In the genomic region with DNA sequence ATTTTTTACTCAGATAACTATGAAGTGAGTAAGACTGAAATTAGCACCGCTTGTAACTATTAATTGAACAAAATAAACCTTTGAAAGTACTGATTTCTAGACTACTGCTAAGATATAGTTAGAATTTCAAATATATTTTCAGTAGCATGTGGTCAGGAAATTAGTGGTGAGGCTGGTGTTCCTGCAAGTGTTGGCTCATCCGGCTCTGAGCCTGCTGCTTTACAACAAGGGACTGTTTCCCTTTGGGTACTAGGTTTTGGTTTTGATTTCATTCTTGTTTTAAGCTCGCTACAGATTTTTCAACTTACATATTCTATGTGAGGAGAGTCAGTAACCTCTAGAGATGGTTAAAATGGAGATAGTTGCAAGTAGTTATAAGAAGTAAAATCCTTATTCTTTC, we compare ENCODE assay signal across 21 mouse cellular contexts.
A peak's percentile ranks its signal among the peaks of the same experiment; 100 is the strongest.
DNase-seq lines count a peak whose midpoint lies in the region; ATAC-seq and TF ChIP-seq lines count a peak whose summit lies in the region.
"Had no signal": no experiment of that assay in that cellular context is flagged by ENCODE, and none has a peak within 500 bp of the region (broad histone marks: within the 10 kb centered on the region; RNA-seq: fewer than 3 reads in every experiment).

No protein-coding gene starts in this region.

- no peak for ATAC-seq in kidney, postnatal 0 days (replicated peaks; ENCODE audit: low FRiP score, low read depth)
- peak; percentile 75 for ATAC-seq in granulocyte monocyte progenitor cell, adult 5-6 weeks (replicated peaks; ENCODE audit: poor library complexity, severe bottlenecking)
- 0 out of 2 replicates have a peak, but pooled peaks have one; percentile 56 for ATAC-seq in monocyte, adult 5-6 weeks (replicated peaks; ENCODE audit: insufficient number of reproducible peaks, low FRiP score, low TSS enrichment, poor library complexity, severe bottlenecking)
- ATAC-seq: intestine, embryonic 15.5 days had no signal

- DNase-seq in kidney, postnatal 0 days (ENCODE audit: low spot score), result peak; percentile 4
- DNase-seq in kidney, adult 11 months, result no peak
- DNase-seq in CD4-positive helper T cell, adult 2 months (ENCODE audit: low read depth, low spot score), result peak; percentile 67
- no peak for DNase-seq in right cerebral cortex, postnatal 14 days
- DNase-seq in cerebellum, postnatal 14 days, result no peak
- DNase-seq in frontal cortex, postnatal 14 days (ENCODE audit: low spot score in 2 of 2), result no peak
- DNase-seq: adrenal gland, postnatal 10 days; cerebellum, adult 11-12 months; heart, adult 2 months; kidney, postnatal 10 days; liver, embryonic 13.5 days; thymus, adult 2 months had no signal

- H3K27me3 ChIP-seq in kidney, postnatal 0 days (ENCODE audit: insufficient read depth, low read length), result no peaks in the 10 kb centered on the region
- H3K27me3 ChIP-seq: embryonic facial prominence, embryonic 13.5 days; intestine, embryonic 15.5 days; limb, embryonic 12.5 days; liver, embryonic 13.5 days; lung, embryonic 15.5 days; stomach, embryonic 15.5 days had no signal

- H3K9me3 ChIP-seq in kidney, postnatal 0 days (replicated peaks; ENCODE audit: low read length), result no peaks in the 10 kb centered on the region
- H3K9me3 ChIP-seq: embryonic facial prominence, embryonic 13.5 days; forebrain, embryonic 12.5 days; intestine, embryonic 15.5 days; limb, embryonic 12.5 days; liver, embryonic 13.5 days; lung, embryonic 15.5 days; stomach, embryonic 15.5 days had no signal

- no peak overlapping the region for H3K9ac ChIP-seq in kidney, postnatal 0 days (ENCODE audit: low read depth, low read length)
- H3K9ac ChIP-seq: embryonic facial prominence, embryonic 13.5 days; forebrain, embryonic 12.5 days; intestine, embryonic 15.5 days; limb, embryonic 12.5 days; liver, embryonic 13.5 days; lung, embryonic 15.5 days; stomach, embryonic 15.5 days had no signal

- no peak overlapping the region for H3K4me3 ChIP-seq in kidney, postnatal 0 days (replicated peaks; ENCODE audit: low read depth, low read length)
- H3K4me3 ChIP-seq: embryonic facial prominence, embryonic 13.5 days; forebrain, embryonic 12.5 days; heart, adult 2 months; intestine, embryonic 15.5 days; limb, embryonic 12.5 days; liver, embryonic 13.5 days; lung, embryonic 15.5 days; myocyte; stomach, embryonic 15.5 days had no signal

- no peak for TF ChIP-seq CTCF in kidney, postnatal 0 days (IDR thresholded peaks at IDR 0.05; ENCODE audit: low read depth)

- WGBS in kidney, postnatal 0 days, result 85% methylated on average over 3 of the region's 3 CpGs

- H3K4me1 ChIP-seq in kidney, postnatal 0 days (replicated peaks; ENCODE audit: insufficient read depth, low read length), result no peaks in the 10 kb centered on the region
- H3K4me1 ChIP-seq: embryonic facial prominence, embryonic 13.5 days; intestine, embryonic 15.5 days; liver, embryonic 13.5 days; lung, embryonic 15.5 days; stomach, embryonic 15.5 days had no signal

- H3K4me2 ChIP-seq in kidney, postnatal 0 days (ENCODE audit: low read length), result no peak overlapping the region
- H3K4me2 ChIP-seq: embryonic facial prominence, embryonic 13.5 days; forebrain, embryonic 12.5 days; intestine, embryonic 15.5 days; limb, embryonic 12.5 days; liver, embryonic 13.5 days; lung, embryonic 15.5 days; stomach, embryonic 15.5 days had no signal

- no peak overlapping the region for H3K27ac ChIP-seq in kidney, postnatal 0 days
- H3K27ac ChIP-seq: embryonic facial prominence, embryonic 13.5 days; forebrain, embryonic 12.5 days; heart, adult 2 months; intestine, embryonic 15.5 days; limb, embryonic 12.5 days; liver, embryonic 13.5 days; lung, embryonic 15.5 days; stomach, embryonic 15.5 days had no signal

- H3K36me3 ChIP-seq in kidney, postnatal 0 days (ENCODE audit: insufficient read depth, low read length), result no peaks in the 10 kb centered on the region
- H3K36me3 ChIP-seq: embryonic facial prominence, embryonic 13.5 days; forebrain, embryonic 12.5 days; intestine, embryonic 15.5 days; limb, embryonic 12.5 days; liver, embryonic 13.5 days; lung, embryonic 15.5 days; stomach, embryonic 15.5 days had no signal

Comparison
In these comparisons a context has a peak if more than half of its experiments do, and no peak if none do; other contexts are left out.
1. DNase-seq: peak in kidney, postnatal 0 days (single experiment) and CD4-positive helper T cell, adult 2 months (single experiment); none in kidney, adult 11 months (single experiment), right cerebral cortex, postnatal 14 days (single experiment), cerebellum, postnatal 14 days (0 of 2) and frontal cortex, postnatal 14 days (0 of 2).